Mouse (Mus musculus): ENCODE data around the gene Opcml.

Opcml gene

DNA sequence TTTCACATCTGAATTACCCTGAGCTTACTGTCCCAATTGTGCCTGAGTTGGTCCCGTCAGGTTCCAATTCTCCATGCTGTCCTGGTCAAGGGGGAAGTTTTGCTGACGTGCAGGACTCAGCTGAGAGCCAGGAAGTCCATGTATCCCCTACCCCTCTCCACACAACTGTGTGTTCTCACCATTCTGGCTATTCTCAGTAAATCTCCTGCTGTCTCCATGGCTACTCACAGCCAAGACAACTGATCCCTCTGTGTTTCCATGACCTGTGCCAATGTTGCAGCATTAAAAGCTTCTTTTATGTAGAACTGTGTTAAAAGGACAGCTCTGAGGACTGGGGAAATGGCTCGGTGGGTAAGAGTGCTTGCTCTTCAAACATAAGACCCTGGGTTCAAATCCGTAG lies 373.4 kb downstream of the Opcml start:
- no peak for DNase-seq (ENCODE audit: low spot score)

- DNase-seq (ENCODE audit: low spot score) = peak; percentile 33
Measured at GRCm38 (mm10) chr9:28171890-28172289, 381.3 kb downstream of the Opcml start.

DNA sequence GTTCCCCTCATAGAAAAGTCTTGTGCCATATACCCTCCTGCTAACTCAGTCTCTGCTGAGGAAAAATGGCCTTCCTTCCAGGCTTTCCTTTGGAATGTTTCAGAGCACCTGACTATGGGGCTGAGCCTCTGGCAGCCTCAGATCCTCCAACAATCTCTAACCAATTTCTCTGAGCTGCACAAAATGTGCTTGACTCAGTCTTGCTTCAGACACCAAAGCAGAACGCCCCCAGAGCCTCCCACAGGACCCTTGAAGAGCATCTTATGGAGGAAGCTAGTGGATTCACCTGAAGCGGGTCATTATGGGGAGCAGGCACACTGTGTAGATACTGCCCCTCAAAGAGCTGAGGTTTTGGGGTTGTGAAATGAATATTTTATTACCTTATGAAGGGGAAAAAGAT lies 386.5 kb downstream of the Opcml start:
- DNase-seq (ENCODE audit: low spot score) = no peak

DNA sequence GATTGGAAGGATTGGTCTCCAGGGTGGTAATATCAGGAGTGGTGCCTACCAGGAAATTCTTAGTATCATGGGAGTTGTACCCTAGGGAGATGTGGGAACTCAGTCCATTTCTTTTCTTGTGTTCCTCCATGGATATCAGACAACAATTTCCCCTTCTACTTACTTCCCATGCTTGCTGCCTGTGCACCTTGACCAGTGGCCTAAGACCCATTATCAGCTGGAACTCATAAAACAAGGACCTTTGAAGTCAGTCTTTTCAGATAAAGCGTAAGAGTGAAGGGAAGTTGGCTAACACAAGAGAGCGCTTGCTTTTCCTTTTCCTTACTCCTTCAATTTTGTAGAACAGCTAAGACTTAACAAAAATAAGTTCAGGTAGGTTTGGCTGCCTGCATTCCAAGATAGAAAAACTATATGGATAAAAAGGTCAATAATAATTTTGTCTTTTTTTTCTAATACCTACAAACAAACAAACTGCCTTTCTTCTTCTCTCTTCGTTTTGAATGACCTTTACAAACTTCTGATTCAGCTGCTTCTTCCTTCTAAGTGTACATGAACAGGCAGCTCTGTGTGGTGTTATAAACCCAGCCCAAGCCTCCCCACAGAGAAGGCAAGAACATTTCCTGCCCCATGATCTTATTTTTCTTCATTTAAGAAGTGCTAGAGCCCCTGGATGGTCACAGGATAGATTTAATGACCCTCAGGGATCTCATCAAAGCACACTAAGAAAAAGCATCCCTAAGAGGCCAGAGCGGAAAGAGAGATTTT lies 387.7 kb downstream of the Opcml start:
- DNase-seq (ENCODE audit: low spot score) = no peak

GRCm38 (mm10) chr9:28181916-28182315 lies 391.3 kb downstream of the Opcml start:
- DNase-seq (ENCODE audit: low spot score) = no peak

GRCm38 (mm10) chr9:28190226-28190625 lies 399.7 kb downstream of the Opcml start:
- DNase-seq (ENCODE audit: low spot score) = no peak

GRCm38 (mm10) chr9:28190751-28191150 lies 400.2 kb downstream of the Opcml start:
- no peak for DNase-seq (ENCODE audit: low spot score)

DNA sequence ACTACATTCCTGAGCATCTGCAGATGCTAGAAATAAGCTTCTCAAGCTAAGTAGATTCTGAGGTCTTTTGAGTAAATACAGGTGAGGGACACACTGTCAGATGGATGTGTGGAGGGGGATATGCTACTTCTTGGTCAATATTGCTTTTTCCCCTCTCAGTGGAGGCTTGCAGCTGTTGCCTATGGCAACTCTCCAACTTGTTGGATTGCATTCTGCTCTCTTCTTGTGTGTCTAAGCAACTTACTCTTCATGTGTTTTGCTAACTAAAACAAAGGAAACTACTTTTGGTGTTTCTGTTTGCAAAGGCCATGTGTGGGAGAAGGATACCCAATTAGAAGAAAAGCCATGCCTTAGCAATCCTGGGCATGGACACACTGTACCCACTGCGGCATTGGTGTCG lies 406.0 kb downstream of the Opcml start:
- DNase-seq (ENCODE audit: low spot score) = no peak

DNA sequence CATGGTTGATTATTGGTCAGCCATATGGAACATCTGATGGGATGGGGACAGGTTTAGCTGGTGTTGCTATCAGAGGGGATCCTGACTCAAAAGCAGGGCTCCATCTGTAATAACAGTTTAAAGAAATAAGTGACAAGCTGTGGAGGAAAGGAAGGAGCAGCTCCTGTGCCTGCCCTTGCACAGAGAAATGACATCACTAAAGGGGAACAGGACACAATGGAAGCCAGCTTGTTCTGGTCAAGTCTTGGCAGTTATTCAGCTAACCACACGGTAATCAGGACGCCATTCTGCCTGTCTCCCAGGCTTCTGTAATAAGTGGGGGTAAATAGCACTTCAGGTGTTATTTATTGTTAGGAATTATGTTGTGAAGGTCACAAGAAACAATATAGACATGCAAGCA lies 406.5 kb downstream of the Opcml start:
- no peak for DNase-seq (ENCODE audit: low spot score)

DNA sequence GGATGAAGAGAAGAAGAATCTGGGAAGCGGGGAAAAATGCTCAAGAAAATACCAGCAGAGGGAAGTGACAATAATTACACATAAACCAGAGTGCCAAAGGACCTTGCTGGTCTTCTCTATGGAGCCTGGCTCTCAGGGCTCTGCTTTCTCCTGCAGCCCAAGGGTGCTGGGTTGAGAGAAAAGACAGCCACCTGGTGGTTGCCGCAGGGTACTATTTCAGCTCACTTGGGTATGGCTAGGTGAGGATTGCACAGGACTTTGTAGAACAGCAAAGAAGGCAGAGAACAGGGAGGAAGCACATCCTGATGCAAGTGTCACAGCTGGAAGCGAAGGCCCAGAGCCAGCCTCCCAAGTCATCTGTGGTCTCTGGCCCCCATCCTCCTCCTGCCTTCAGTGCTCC lies 407.1 kb downstream of the Opcml start:
- DNase-seq (ENCODE audit: low spot score) = peak; percentile 31

GRCm38 (mm10) chr9:28198106-28198694 lies 407.6 kb downstream of the Opcml start:
- DNase-seq (ENCODE audit: low spot score) = no peak

DNA sequence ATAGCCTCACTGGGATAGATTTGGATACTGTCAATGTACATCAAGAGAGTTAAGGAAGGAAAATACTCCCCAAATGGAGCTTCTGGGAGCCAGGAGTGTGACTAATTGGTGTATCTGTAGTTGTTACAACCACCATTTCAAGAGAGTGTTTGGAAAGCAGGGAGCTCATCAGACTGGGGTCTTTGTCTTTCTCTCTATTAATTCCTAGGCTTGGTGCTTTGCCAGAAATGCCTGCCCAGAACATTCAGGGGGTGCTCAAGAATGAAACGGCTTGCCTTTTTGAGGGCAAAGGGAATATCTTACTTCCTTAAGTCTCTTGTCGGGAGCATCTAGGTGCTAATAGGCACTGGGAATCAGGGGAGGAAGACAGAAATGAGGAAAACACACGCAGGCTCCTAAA lies 416.9 kb downstream of the Opcml start:
- DNase-seq (ENCODE audit: low spot score) = no peak

GRCm38 (mm10) chr9:28208696-28209095 lies 418.1 kb downstream of the Opcml start:
- DNase-seq (ENCODE audit: low spot score) = no peak

DNA sequence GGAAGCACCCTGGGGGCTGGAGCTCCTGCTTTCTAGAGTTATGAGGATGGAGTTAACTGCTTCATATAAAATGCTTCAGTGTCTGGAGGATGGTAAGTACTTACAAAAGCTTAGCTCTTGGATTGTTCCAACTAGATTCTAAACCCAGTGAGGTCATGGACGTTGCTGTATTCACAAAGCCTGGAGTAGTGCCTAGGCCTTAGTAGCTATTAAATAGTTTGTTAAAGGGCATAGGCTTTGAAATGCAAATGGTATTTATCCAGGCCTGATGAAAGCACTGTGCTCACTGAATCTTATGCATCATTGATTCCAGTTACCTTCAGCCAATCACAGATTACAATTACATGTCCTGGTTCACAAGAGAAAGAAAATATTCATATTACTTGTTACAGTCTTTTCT lies 421.3 kb downstream of the Opcml start:
- DNase-seq (ENCODE audit: low spot score) = no peak

DNA sequence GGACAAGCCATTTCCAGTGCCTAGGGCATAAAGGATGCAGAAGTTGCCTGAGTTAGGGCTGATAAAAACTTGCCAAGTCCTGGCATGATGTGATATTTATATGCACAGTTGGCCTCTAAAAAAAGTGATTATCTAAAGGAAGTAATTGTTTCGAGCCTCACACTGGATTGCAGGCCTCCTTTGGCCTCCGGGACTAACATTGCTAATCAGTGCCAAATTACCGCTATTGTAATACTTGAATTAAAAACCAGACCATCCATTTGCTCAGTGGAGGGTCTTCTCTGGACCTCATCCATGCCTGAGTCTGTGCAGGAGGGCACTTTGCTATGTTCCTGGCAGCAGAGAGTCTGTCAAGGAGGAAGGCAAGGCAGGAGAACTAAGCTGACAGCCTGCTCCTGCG lies 423.3 kb downstream of the Opcml start:
- no peak for DNase-seq (ENCODE audit: low spot score)

DNA sequence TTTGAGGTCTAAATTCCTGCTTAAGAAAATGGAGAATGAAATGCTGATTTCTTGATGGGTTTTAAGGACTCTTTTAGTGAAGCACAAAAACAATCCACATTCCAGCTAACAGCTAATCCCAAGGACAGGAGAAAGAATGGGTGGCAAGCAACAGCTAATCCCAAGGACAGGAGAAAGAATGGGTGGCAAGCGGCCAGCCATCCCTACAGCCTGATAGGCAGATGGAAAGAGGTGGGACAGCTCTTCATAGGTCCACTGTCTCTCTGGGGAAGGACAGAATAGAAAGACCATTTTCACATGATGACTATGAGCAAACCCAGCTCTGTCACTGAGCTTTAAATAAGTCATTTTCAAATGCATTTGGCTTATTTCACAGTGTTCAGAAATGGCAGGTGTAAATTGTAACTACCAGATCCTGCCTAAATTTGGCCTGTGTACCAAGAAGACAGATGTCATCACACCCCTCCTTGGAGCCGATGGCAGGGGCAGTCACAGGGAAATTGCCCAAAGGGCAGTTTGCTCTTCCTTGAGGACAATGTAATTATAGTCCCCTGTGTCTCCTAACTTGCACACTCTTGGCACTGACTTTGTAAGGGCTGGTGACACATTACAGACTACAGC lies 427.6 kb downstream of the Opcml start:
- DNase-seq (ENCODE audit: low spot score) = no peak

- no peak for DNase-seq (ENCODE audit: low spot score)
Measured at GRCm38 (mm10) chr9:28222726-28223125, 432.2 kb downstream of the Opcml start.

GRCm38 (mm10) chr9:28225824-28226569 lies 435.4 kb downstream of the Opcml start:
- DNase-seq (ENCODE audit: low spot score) = no peak

DNA sequence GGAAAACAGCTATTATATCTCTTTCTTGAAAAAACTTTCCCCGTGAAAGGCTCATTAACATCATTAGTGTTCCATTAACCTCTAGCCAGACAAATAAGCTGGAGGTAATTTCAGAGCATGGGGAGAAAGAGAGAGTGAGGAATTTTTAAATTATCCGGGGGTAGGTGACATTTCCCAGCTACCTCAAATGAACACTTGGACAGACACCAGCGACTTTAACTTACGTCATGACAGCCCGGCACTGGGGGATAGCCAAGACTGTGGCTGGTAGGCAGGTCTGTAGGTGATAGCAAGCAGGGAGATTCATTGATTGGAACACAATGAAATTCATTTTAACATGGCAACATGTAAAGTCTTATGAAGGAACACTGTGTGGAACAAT lies 436.0 kb downstream of the Opcml start:
- DNase-seq (ENCODE audit: low spot score) = no peak

- no peak for DNase-seq (ENCODE audit: low spot score)
Measured at GRCm38 (mm10) chr9:28238450-28238849, 447.9 kb downstream of the Opcml start.

GRCm38 (mm10) chr9:28247742-28248503 lies 457.3 kb downstream of the Opcml start:
- DNase-seq (ENCODE audit: low spot score) = no peak

DNA sequence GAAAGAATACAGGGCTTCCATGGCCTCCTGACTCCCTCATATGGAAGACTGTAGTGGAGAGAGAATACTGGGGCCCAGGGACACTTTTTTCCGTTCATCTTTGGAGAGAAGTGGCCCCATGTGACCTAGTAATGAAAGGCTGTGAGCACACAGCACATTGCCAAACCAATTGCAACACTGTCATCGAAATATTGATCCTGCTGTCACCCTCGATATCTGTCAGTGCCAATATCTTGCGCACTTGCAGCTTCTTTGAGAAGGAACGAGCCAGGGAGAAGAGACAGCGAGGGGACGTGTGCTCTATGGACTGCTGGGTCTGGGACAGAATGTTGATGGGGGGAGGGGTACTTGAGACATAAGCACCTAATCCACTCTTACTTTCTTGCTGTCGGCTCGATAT lies 460.8 kb downstream of the Opcml start:
- DNase-seq (ENCODE audit: low spot score) = no peak

Data from urinary bladder, postnatal 14 days (tissue).